Mouse (Mus musculus) intestine, embryonic 16.5 days (tissue): ENCODE data around the gene Odc1. TPM values are rescaled to one million over a fixed set of nuclear protein-coding genes. Genes with fewer than 3 reads are reported as not detected.

ENCODE experiments used
- ATAC-seq: fragments of 200-750 bp; cut with Nextera tagmentation; 2 replicates; pipeline ENCODE4 v1.8.0; 2017; ENCODE audit warnings: moderate TSS enrichment, moderate library complexity
- H3K27ac ChIP-seq: fragments of 300-500 bp; sonication (generic); 2 replicates; pipeline ENCODE4 v1.5.1; 2014; ENCODE audit warnings: mild to moderate bottlenecking, low read length
- H3K27me3 ChIP-seq: fragments of 300-500 bp; sonication (generic); replicated peaks from 2 replicates; pipeline ENCODE4 v1.6.1; 2014; ENCODE audit warnings: low read length, control low read depth, mixed read lengths; ENCODE audit not compliant: control insufficient read depth, insufficient read depth
- H3K36me3 ChIP-seq: fragments of 300-500 bp; sonication (generic); 2 replicates; pipeline ENCODE4 v1.6.1; 2014; ENCODE audit warnings: low read length, control low read depth; ENCODE audit not compliant: control insufficient read depth, insufficient read depth
- H3K4me1 ChIP-seq: fragments of 300-500 bp; sonication (generic); 2 replicates; pipeline ENCODE4 v1.6.1; 2014; ENCODE audit warnings: low read length, control low read depth, mixed read lengths; ENCODE audit not compliant: control insufficient read depth, insufficient read depth
- H3K4me2 ChIP-seq: fragments of 300-500 bp; sonication (generic); 2 replicates; pipeline ENCODE4 v1.6.1; 2014; ENCODE audit warnings: low read depth, low read length, control low read depth
- H3K4me3 ChIP-seq: fragments of 300-500 bp; sonication (generic); 2 replicates; pipeline ENCODE4 v1.5.1; 2014; ENCODE audit warnings: mild to moderate bottlenecking, low read length
- H3K9ac ChIP-seq: fragments of 300-500 bp; sonication (generic); 2 replicates; pipeline ENCODE4 v1.6.1; 2014; ENCODE audit warnings: low read depth, low read length
- H3K9me3 ChIP-seq: fragments of 300-500 bp; sonication (generic); 2 replicates; pipeline ENCODE4 v1.6.1; 2016; ENCODE audit warnings: low read length, control low read depth; ENCODE audit not compliant: control insufficient read depth
- WGBS: fragments of 180-500 bp; shearing (Covaris S2); extraction: QIAGEN DNeasy Blood & Tissue Kit; methylation state at CpG from one replicate; pipeline ENCODE4 v1.1.7; 2014; 5-methylcytosine and 5-hydroxymethylcytosine counted together
- polyA plus RNA-seq: library from polyadenylated mRNA; unstranded; fragments of >200 nt; fragmentation: Nextera tagmentation; extraction: Ambion mirVana; gene quantifications from 2 replicates; pipeline ENCODE4 v1.2.1, GENCODE M21; 2015

The Odc1 gene
- polyA plus RNA-seq, 1 experiment from 2014 or later, result 176 TPM

DNA sequence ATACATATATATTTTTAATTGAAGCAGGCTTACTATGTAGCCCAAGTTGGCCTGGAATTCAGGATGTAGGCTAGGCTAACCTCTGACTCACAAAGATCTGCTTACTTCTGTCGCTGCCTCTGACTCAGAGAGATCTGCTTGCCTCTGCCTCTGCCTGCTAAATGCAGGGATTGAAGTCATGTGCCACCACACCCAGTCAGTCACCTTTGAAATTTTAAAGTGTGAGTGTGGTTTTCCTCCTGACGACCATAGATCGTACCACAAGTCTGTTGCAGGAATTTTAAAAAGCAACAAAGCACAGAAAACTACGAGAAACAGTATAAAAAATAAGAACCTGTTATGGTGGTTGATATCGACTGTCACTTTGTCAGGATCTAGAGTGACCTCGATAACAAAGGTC, 33.6 kb upstream of the Odc1 start:
- Histone ChIP-seq H3K4me3 (no peak overlapping the region), H3K27me3 (no peaks in the 10 kb centered on the region), H3K36me3 (no peaks in the 10 kb centered on the region), H3K9me3 (no peaks in the 10 kb centered on the region), H3K4me2 (no peak overlapping the region), H3K4me1 (peaks cover 19% of the 10 kb centered on the region), H3K9ac (no peak overlapping the region), H3K27ac (no peak overlapping the region)
- WGBS, result 88% methylated on average over 6 of the region's 6 CpGs
- ATAC-seq, result no peak

DNA sequence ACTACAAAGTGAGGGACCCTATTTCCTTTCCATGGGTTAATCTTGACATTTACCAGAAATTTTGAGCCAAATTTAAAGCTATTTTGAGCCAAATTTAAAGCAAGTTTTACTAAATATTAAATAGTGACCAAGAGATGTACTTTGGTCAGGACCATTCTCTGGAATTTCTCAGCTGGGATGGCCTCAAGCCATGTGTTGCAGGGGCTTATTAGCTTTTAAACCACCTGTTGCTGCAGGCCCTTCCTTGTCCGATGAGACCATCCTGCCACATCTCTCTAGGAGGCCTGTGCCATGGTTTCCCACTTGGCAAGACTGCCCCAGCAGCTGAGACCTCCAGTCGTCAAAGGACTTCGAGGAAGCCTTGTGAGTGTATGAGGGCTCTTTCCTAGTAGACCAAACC, 15.4 kb upstream of the Odc1 start:
- Histone ChIP-seq H3K9me3 (no peaks in the 10 kb centered on the region), H3K9ac (no peak overlapping the region), H3K4me3 (no peak overlapping the region), H3K27ac (no peak overlapping the region), H3K4me2 (no peak overlapping the region), H3K4me1 (peaks cover 3% of the 10 kb centered on the region; the same call in 1 of the 2 replicates), H3K36me3 (no peaks in the 10 kb centered on the region), H3K27me3 (no peaks in the 10 kb centered on the region)
- no peak for ATAC-seq
- WGBS, result 84% methylated on average over 3 of the region's 3 CpGs

DNA sequence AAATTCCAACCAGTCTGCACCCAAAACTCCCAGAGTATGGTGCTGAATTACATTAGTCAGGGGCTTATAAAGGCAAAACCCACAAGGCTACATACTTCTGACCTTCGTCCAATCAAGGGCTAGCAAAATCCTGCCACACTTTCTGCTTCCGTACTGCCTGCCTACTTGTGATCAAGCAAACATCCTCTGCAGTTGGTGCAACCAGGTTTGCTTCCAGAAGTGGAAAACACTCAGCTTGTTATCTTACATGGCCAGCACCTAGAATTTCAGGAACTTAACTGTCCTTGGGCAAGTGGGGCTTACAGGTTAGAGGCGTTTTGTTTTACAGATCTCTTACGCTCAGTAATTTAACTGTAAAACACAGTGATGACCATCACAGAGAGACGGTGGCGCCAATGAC, 14.9 kb upstream of the Odc1 start:
- Histone ChIP-seq H3K27me3 (no peaks in the 10 kb centered on the region), H3K36me3 (no peaks in the 10 kb centered on the region), H3K9ac (no peak overlapping the region), H3K9me3 (no peaks in the 10 kb centered on the region), H3K4me1 (peaks cover 3% of the 10 kb centered on the region; the same call in 1 of the 2 replicates), H3K4me3 (no peak overlapping the region), H3K27ac (no peak overlapping the region), H3K4me2 (no peak overlapping the region)
- ATAC-seq, result no peak
- WGBS, result 82% methylated on average over 6 of the region's 6 CpGs

DNA sequence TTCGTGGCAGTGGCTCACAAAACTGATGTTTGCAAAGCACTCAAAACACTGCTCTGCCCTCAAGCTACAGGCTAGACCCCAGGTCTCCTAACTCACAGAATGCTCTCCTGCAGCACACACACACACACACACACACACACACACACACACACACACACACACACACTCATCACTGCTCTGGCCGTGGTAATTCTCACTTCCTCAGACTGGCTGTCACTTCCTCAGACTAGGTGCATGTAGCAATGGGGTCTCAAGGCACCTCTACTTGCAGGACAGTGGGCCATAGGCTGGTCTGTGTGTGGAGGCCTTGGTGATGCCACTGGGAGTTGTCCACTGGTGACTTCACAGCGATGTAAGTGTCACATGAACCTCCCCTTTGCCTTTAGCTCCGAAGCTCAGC, 13.8 kb upstream of the Odc1 start:
- no peak overlapping the region for H3K9ac ChIP-seq
- no peaks in the 10 kb centered on the region for H3K9me3 ChIP-seq
- H3K27me3 ChIP-seq, result no peaks in the 10 kb centered on the region
- no peak overlapping the region for H3K4me3 ChIP-seq
- no peak overlapping the region for H3K4me2 ChIP-seq
- peaks cover 3% of the 10 kb centered on the region; the same call in 1 of the 2 replicates for H3K4me1 ChIP-seq
- ATAC-seq, result no peak
- H3K27ac ChIP-seq, result no peak overlapping the region
- no peaks in the 10 kb centered on the region for H3K36me3 ChIP-seq
- 70% methylated on average over 4 of the region's 4 CpGs for WGBS

DNA sequence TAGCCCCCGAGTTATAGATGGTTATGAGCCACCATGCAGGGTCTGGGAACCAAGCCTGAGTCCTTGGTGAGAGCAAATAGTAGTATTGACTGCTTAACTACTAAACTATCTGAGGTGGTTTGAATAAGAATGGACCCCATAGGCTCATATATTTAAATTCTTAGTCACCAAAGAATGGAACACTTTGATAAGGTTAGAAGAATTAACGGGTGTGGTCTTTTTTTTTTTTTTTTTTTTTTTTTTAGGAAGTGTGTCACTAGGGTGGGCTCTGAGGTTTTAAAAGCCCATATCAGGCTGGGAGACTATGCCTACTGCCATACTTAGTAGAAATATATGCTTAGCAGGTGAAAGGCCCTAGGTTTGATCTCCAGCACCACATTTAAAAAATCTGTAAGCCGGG, 8.4 kb upstream of the Odc1 start:
- ATAC-seq, result no peak

DNA sequence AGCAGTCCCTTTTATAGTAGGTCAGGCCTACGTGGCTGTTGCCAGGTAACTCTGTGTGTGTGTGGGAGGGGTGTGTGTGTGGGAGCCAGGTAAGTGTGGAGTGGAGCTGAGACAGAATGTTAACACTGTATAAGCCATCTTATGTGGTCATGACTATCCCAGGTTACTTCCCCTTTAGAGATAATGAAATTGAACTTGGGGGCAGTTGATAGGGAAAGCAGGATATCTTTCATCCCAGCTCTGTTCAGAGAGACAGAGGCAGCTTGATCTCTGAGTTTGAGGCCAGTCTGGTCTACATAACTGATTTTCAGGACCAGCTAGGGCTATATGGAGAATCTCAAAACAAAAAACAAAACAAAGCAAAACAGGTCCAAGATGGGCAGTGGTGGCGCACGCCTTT, 7.4 kb upstream of the Odc1 start:
- Histone ChIP-seq H3K4me1 (no peaks in the 10 kb centered on the region), H3K4me2 (no peak overlapping the region), H3K36me3 (no peaks in the 10 kb centered on the region), H3K27me3 (no peaks in the 10 kb centered on the region), H3K9ac (no peak overlapping the region), H3K9me3 (no peaks in the 10 kb centered on the region), H3K4me3 (no peak overlapping the region), H3K27ac (no peak overlapping the region)
- 80% methylated on average over 3 of the region's 3 CpGs for WGBS
- 0 out of 2 replicates have a peak, but pooled peaks have one; percentile 26 for ATAC-seq

More for the DNA sequence above, 8.4 kb upstream of the Odc1 start:
- no peak overlapping the region for H3K4me2 ChIP-seq
- H3K4me1 ChIP-seq, result no peaks in the 10 kb centered on the region
- H3K9ac ChIP-seq, result no peak overlapping the region
- H3K4me3 ChIP-seq, result no peak overlapping the region
- no peaks in the 10 kb centered on the region for H3K9me3 ChIP-seq
- H3K36me3 ChIP-seq, result no peaks in the 10 kb centered on the region
- WGBS, result 92% methylated on average over 3 of the region's 3 CpGs
- H3K27ac ChIP-seq, result no peak overlapping the region
- no peaks in the 10 kb centered on the region for H3K27me3 ChIP-seq

DNA sequence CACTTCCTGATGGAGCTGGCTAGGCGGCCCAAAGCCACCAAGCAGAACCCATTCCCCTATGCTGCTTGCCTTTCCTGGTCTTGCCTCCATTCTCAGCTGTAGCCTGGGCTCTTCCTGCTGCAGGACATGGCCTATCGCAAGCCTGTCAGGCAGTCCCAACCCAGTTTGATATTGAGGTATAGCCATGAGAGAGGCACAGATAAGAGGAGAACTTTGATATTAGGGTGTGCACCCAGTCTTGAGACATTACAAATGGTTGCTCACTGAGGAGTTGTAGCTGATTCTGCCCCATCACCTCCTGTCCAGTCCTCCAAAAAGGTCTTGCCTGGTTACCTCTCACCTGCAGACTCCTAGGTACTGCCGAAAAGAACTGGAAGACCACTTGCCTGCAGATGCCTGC, 6.5 kb upstream of the Odc1 start:
- WGBS, result 89% methylated on average over 3 of the region's 3 CpGs
- peak; percentile 90 for ATAC-seq
- Histone ChIP-seq H3K4me3 (no peak overlapping the region), H3K9me3 (no peaks in the 10 kb centered on the region), H3K27ac (0 out of 2 replicates have a peak overlapping the region, but pooled peaks have one; percentile 11), H3K27me3 (no peaks in the 10 kb centered on the region), H3K36me3 (no peaks in the 10 kb centered on the region), H3K4me2 (no peak overlapping the region), H3K4me1 (no peaks in the 10 kb centered on the region), H3K9ac (no peak overlapping the region)

DNA sequence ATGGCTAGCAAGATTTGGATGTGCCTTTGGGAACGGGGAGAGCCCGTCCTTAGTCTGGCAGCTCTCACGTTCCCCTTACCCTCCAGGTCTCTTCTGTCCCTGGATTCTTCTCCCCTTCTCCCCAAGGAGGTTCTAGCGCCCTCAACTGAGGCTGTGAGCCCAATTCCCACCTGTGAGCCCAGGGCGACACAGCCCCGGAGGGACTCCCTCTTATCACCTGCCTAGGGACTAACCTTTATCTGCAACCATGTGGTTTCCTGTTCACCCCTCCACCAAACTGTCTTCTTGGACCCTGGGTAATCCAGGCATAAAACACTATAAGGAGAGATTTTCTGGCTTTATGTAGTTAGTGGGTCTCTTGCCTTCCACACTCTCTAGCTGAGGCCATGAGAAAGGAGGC, 5.6 kb upstream of the Odc1 start:
- Histone ChIP-seq H3K9ac (no peak overlapping the region), H3K4me1 (no peaks in the 10 kb centered on the region; the same call in 1 of the 2 replicates), H3K4me2 (no peak overlapping the region), H3K36me3 (no peaks in the 10 kb centered on the region), H3K4me3 (no peak overlapping the region), H3K27me3 (no peaks in the 10 kb centered on the region), H3K27ac (no peak overlapping the region), H3K9me3 (no peaks in the 10 kb centered on the region)
- ATAC-seq, result no peak
- WGBS, result 71% methylated on average over 6 of the region's 6 CpGs

DNA sequence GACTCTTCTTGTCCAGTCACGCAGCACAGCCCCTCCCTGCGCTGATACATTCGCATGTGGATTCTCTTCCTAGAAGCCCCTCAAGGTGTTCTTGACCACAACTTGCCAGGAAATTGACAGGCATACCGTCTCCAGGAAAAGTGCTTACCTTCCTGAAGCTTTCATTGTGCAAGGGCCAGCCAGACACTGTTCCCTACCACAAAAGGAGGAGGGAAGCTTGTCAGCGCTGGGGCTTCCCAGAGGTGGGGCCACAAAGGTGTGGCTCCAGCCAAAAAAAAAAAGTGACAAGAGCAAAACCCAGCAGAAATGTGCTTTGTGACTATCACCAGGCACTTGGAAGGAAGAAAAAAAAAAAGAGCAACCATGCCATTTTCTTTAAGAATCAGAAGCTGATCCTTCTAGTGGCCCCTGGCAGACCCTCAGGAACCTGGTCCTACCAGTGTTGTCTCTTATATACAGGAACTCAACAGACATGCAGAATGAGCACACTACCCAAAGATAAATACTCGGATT, 4.5 kb upstream of the Odc1 start:
- 73% methylated on average over 6 of the region's 6 CpGs for WGBS
- no peak overlapping the region for H3K4me3 ChIP-seq
- no peaks in the 10 kb centered on the region for H3K36me3 ChIP-seq
- no peaks in the 10 kb centered on the region; the same call in 1 of the 2 replicates for H3K4me1 ChIP-seq
- no peak for ATAC-seq
- no peak overlapping the region for H3K27ac ChIP-seq
- no peak overlapping the region for H3K9ac ChIP-seq
- H3K27me3 ChIP-seq, result no peaks in the 10 kb centered on the region
- H3K4me2 ChIP-seq, result no peak overlapping the region
- H3K9me3 ChIP-seq, result no peaks in the 10 kb centered on the region

DNA sequence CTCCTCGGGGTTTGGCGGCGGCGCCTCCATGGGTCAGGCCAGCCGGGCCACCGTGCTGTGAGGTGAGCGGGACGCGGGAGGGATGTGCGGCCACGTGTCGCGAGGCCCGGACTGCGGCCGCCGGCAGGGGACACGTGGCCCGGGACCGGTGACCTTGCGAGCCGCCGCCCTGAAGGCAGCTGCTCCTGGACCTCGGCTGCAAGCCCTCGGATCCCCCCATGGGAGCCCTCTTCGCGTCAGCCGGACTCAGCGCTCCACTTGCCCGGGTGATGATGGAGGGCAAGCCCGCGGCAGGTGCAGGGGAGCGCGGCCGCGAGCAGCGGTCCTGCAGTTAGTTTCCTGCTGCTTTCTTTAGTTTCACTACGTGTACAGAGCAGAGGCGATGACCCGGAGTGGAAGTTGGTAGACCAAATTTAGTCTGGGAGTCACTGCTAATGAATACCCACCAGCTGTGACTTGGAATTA, 545 bp downstream of the Odc1 start:
- Histone ChIP-seq H3K4me3 (peak overlapping the region; percentile 89), H3K9ac (peak overlapping the region; percentile 86), H3K27me3 (no peaks in the 10 kb centered on the region), H3K4me1 (peaks cover 5% of the 10 kb centered on the region), H3K4me2 (peak overlapping the region; percentile 90), H3K27ac (peak overlapping the region; percentile 74), H3K36me3 (peaks cover 2% of the 10 kb centered on the region), H3K9me3 (no peaks in the 10 kb centered on the region)
- 0% methylated on average over 40 of the region's 40 CpGs for WGBS
- peak; percentile 68 for ATAC-seq
